Mouse (Mus musculus): ENCODE results near the gene Dstyk. TPM values are rescaled to one million over a fixed set of nuclear protein-coding genes. Genes with fewer than 3 reads are reported as not detected.
A peak's percentile ranks its signal among the peaks of the same experiment; 100 is the strongest.

Gene Dstyk
- polyA plus RNA-seq, 1 experiment from 2014 or later: 12.2 TPM

DNA sequence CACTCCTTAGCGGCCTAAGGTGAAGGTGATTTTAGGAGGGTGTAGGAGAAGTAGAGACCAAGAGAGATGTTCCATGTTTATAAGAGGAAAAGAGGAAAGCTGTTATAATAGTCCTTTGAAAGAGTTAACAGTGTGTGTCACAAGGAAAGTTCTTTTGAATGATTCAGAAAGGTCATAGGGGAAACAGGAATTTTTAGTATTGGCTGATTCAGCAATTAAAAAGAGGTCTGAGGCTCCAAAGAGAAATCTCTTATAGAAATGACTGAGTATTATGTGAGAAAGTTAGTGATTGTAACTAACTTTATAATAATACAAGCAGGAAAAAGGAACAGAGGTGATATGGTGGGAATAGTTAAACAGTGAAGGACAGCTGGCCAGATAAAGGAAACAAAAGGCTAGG is 62.1 kb downstream of the Dstyk start:
- Histone ChIP-seq H3K36me3 (ENCODE audit: insufficient read depth, low read length) (no peaks in the 10 kb centered on the region), H3K27ac (ENCODE audit: low read length) (no peak overlapping the region), H3K4me2 (replicated peaks; ENCODE audit: low read depth, low read length) (no peak overlapping the region), H3K27me3 (replicated peaks; ENCODE audit: insufficient read depth, low read length) (no peaks in the 10 kb centered on the region), H3K9me3 (ENCODE audit: low read length) (no peaks in the 10 kb centered on the region), H3K4me1 (ENCODE audit: insufficient read depth, low read depth, low read length) (no peaks in the 10 kb centered on the region; the same call in 1 of the 2 replicates), H3K9ac (replicated peaks; ENCODE audit: low read depth) (no peak overlapping the region), H3K4me3 (ENCODE audit: low read depth, low read length) (no peak overlapping the region)
- 77% methylated on average over 1 of the region's 1 CpGs for WGBS
- no peak for ATAC-seq
- no peak for DNase-seq (ENCODE audit: low spot score)
- TF ChIP-seq CTCF (IDR thresholded peaks at IDR 0.05): no peak

DNA sequence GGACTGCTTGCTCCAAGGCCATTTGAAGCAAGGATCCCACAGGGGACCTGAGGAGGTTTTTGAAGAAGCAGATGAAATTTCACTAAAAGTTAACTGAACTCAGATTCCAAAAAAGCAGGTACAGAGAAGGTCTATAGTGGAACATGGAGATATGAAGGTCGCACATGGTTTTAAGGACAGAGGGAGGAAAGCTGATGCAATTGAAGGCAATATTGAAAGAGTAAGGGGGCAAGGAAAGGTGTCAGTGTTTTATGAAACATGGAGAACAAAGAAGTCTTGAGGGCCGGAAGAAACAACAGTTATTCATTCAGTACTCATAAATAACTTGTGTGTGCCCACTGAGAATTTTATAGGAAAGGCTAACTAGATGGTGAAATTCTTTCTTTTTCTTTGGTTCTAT is 64.3 kb downstream of the Dstyk start:
- ATAC-seq (no peak), DNase-seq (ENCODE audit: low spot score) (no peak)
- no peak overlapping the region for H3K9ac ChIP-seq (replicated peaks; ENCODE audit: low read depth)
- H3K27me3 ChIP-seq (replicated peaks; ENCODE audit: insufficient read depth, low read length): no peaks in the 10 kb centered on the region
- H3K4me3 ChIP-seq (ENCODE audit: low read depth, low read length): no peak overlapping the region
- H3K27ac ChIP-seq (ENCODE audit: low read length): no peak overlapping the region
- 90% methylated on average over 2 of the region's 2 CpGs for WGBS
- H3K36me3 ChIP-seq (ENCODE audit: insufficient read depth, low read length): no peaks in the 10 kb centered on the region
- no peaks in the 10 kb centered on the region; the same call in 1 of the 2 replicates for H3K4me1 ChIP-seq (ENCODE audit: insufficient read depth, low read depth, low read length)
- no peaks in the 10 kb centered on the region for H3K9me3 ChIP-seq (ENCODE audit: low read length)
- TF ChIP-seq CTCF (IDR thresholded peaks at IDR 0.05) (no peak), EP300 (IDR thresholded peaks at IDR 0.05) (no peak)
- H3K4me2 ChIP-seq (replicated peaks; ENCODE audit: low read depth, low read length): no peak overlapping the region

DNA sequence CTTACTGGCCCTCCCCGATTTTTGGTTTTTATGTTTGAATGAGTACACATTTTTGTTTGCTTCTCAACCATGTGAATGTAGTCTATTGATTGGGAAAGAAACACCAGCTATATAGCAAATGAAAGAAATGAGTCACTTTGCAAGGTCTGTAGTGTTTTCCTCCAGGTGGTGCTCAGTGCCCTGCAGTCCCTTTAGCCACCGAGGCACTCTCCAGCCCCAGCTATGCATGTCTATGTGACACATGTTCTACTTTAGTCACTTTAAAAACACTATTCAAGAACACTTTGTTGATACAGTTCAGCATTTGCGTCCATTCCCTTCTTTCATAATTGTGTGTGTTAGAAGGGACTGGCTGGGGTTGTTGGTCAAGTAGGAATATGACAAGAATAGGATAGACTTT is 65.9 kb downstream of the Dstyk start:
- 67% methylated on average over 3 of the region's 3 CpGs for WGBS
- H3K4me2 ChIP-seq (replicated peaks; ENCODE audit: low read depth, low read length): no peak overlapping the region
- H3K9me3 ChIP-seq (ENCODE audit: low read length): no peaks in the 10 kb centered on the region
- ATAC-seq (peak; percentile 57), DNase-seq (ENCODE audit: low spot score) (no peak)
- no peaks in the 10 kb centered on the region for H3K36me3 ChIP-seq (ENCODE audit: insufficient read depth, low read length)
- peak overlapping the region; percentile 11; the same call in 1 of the 2 replicates for H3K27ac ChIP-seq (ENCODE audit: low read length)
- H3K4me1 ChIP-seq (ENCODE audit: insufficient read depth, low read depth, low read length): no peaks in the 10 kb centered on the region; the same call in 1 of the 2 replicates
- H3K9ac ChIP-seq (replicated peaks; ENCODE audit: low read depth): no peak overlapping the region
- H3K27me3 ChIP-seq (replicated peaks; ENCODE audit: insufficient read depth, low read length): no peaks in the 10 kb centered on the region
- no peak overlapping the region for H3K4me3 ChIP-seq (ENCODE audit: low read depth, low read length)
- TF ChIP-seq EP300 (IDR thresholded peaks at IDR 0.05) (no peak), CTCF (IDR thresholded peaks at IDR 0.05) (no peak)

DNA sequence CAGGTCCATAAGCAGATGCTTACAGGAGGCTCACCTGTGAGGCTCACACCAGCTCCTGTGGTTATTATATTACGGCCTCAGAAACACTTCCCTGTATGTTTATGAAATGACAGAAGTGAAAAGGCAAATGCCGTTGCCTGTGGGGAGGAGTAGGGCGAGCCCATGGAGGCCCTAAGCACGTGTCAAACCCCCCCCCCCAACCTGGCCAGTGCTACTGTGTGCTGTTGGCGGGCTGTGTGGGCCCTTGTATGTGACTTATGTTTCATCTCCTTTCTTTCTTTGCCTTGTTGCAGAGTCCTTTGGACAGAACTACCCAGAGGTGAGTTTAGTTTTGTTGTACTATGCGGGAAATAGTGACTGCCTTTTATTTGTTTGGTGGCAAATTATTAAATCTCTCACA is 66.4 kb downstream of the Dstyk start:
- H3K4me3 ChIP-seq (ENCODE audit: low read depth, low read length): no peak overlapping the region
- no peak for DNase-seq (ENCODE audit: low spot score)
- no peak overlapping the region for H3K9ac ChIP-seq (replicated peaks; ENCODE audit: low read depth)
- 55% methylated on average over 6 of the region's 6 CpGs for WGBS
- no peaks in the 10 kb centered on the region for H3K9me3 ChIP-seq (ENCODE audit: low read length)
- no peak for TF ChIP-seq CTCF (IDR thresholded peaks at IDR 0.05)
- no peak for TF ChIP-seq EP300 (IDR thresholded peaks at IDR 0.05)
- peak; percentile 63 for ATAC-seq
- H3K27ac ChIP-seq (ENCODE audit: low read length): peak overlapping the region; percentile 11; the same call in 1 of the 2 replicates
- H3K4me1 ChIP-seq (ENCODE audit: insufficient read depth, low read depth, low read length): no peaks in the 10 kb centered on the region
- no peak overlapping the region for H3K4me2 ChIP-seq (replicated peaks; ENCODE audit: low read depth, low read length)
- H3K27me3 ChIP-seq (replicated peaks; ENCODE audit: insufficient read depth, low read length): no peaks in the 10 kb centered on the region
- no peaks in the 10 kb centered on the region for H3K36me3 ChIP-seq (ENCODE audit: insufficient read depth, low read length)

DNA sequence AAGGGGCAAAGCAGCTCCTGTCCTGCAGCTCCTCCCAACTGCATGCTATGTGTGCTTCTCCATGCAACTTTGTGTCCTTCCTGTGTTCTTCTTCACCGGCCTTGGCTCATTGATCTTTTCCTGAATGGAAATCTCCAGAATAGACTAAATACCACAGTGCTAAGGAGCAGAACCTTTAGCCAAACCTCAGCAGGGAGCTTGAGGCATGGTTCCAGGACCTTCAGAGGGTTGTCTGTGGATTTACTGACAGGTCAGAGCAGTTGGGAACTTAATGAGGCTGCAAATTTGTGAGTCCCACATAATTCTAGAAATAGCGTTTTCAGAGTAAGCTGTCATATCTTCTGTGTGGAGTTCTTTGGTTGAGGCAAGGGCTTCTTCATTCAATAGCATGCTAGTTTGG is 83.2 kb downstream of the Dstyk start:
- Histone ChIP-seq H3K36me3 (ENCODE audit: insufficient read depth, low read length) (peaks cover 49% of the 10 kb centered on the region), H3K4me1 (ENCODE audit: insufficient read depth, low read depth, low read length) (no peaks in the 10 kb centered on the region), H3K4me2 (replicated peaks; ENCODE audit: low read depth, low read length) (no peak overlapping the region), H3K27ac (ENCODE audit: low read length) (no peak overlapping the region), H3K27me3 (replicated peaks; ENCODE audit: insufficient read depth, low read length) (no peaks in the 10 kb centered on the region), H3K9me3 (ENCODE audit: low read length) (no peaks in the 10 kb centered on the region), H3K9ac (replicated peaks; ENCODE audit: low read depth) (no peak overlapping the region), H3K4me3 (ENCODE audit: low read depth, low read length) (no peak overlapping the region)
- TF ChIP-seq EP300 (IDR thresholded peaks at IDR 0.05) (no peak), CTCF (IDR thresholded peaks at IDR 0.05) (no peak)
- DNase-seq (ENCODE audit: low spot score): no peak
- ATAC-seq: no peak
- 91% methylated on average over 2 of the region's 2 CpGs for WGBS

DNA sequence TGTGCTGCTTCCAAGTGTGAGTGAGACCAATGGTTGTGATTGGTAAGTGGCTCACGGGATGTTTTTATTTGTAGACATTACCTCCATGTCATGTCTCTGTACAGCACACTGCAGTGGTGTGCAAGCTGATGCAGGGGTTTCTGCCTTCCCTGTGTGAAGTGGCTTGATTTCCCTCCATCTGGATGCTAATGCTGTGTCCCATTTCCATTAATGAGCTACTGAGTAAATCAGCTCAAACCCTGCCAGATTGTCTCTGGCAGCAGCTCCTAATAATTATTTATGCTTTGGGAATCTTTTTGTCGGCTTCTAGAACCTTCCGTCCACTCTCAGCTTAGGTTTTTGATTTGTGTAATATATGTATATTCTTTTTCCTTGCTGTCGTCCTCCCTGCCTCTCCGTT is 87.8 kb downstream of the Dstyk start:
- H3K27ac ChIP-seq (ENCODE audit: low read length): no peak overlapping the region
- no peaks in the 10 kb centered on the region for H3K4me1 ChIP-seq (ENCODE audit: insufficient read depth, low read depth, low read length)
- WGBS: 83% methylated on average over 5 of the region's 5 CpGs
- no peak overlapping the region for H3K4me3 ChIP-seq (ENCODE audit: low read depth, low read length)
- H3K4me2 ChIP-seq (replicated peaks; ENCODE audit: low read depth, low read length): no peak overlapping the region
- no peaks in the 10 kb centered on the region for H3K9me3 ChIP-seq (ENCODE audit: low read length)
- DNase-seq (ENCODE audit: low spot score): no peak
- H3K27me3 ChIP-seq (replicated peaks; ENCODE audit: insufficient read depth, low read length): no peaks in the 10 kb centered on the region
- TF ChIP-seq CTCF (IDR thresholded peaks at IDR 0.05) (no peak), EP300 (IDR thresholded peaks at IDR 0.05) (no peak)
- peaks cover 42% of the 10 kb centered on the region for H3K36me3 ChIP-seq (ENCODE audit: insufficient read depth, low read length)
- ATAC-seq: no peak
- no peak overlapping the region for H3K9ac ChIP-seq (replicated peaks; ENCODE audit: low read depth)

DNA sequence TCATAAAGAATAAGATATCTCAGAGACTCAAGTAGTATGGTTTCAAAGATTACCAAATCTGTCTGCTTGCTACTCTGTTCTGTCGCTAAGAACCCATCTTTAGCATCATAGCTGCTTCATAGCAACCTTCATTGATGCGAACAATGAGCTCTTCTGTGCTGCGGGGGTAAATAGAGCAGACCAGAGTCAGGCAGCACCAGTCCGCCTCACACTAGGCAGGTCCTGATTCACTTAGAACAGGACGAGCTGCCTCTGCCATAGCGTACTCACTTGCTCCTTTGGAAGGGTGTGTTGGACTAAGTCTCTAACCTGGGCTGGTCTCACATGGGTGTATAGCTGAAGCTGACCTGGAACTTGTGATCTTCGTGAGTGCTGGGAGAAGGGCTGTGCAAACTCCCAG is 88.7 kb downstream of the Dstyk start, which contains the start of gene Tmem81:
Gene Tmem81 (plus strand): TSS at position 173 of the 400 bp plus-strand sequence.
- H3K27me3 ChIP-seq (replicated peaks; ENCODE audit: insufficient read depth, low read length): no peaks in the 10 kb centered on the region
- TF ChIP-seq CTCF (IDR thresholded peaks at IDR 0.05) (no peak), EP300 (IDR thresholded peaks at IDR 0.05) (no peak)
- ATAC-seq: no peak
- no peak within 1 kb of the TSS for H3K4me3 ChIP-seq (ENCODE audit: low read depth, low read length)
- no peak for DNase-seq (ENCODE audit: low spot score)
- H3K36me3 ChIP-seq (ENCODE audit: insufficient read depth, low read length): peaks cover 39% of the 10 kb centered on the region
- no peak within 1 kb of the TSS for H3K4me2 ChIP-seq (replicated peaks; ENCODE audit: low read depth, low read length)
- no peak within 1 kb of the TSS for H3K27ac ChIP-seq (ENCODE audit: low read length)
- no peak within 1 kb of the TSS for H3K9ac ChIP-seq (replicated peaks; ENCODE audit: low read depth)
- 91% methylated on average over 7 of the region's 7 CpGs for WGBS
- no peaks in the 10 kb centered on the region for H3K4me1 ChIP-seq (ENCODE audit: insufficient read depth, low read depth, low read length)
- H3K9me3 ChIP-seq (ENCODE audit: low read length): no peaks in the 10 kb centered on the region
